Mouse (Mus musculus): ENCODE data around the gene Alox5.
"Not testable (repeated sequence)": the region's sequence is repeated elsewhere in the genome, so short reads cannot be mapped to it uniquely, and the experiment has no call there.

Gene Alox5

GRCm38 (mm10) chr6:116460544-116461283, at the start of gene Alox5:
TSS of gene Alox5 (minus strand) at chr6:116461178.
- DNase-seq, result peak; percentile 2 to 43

GRCm38 (mm10) chr6:116506302-116507003, 45.5 kb upstream of the Alox5 start, which contains the start of gene Olfr212:
TSS of gene Olfr212 (plus strand) at chr6:116506516.
- DNase-seq, result not testable (repeated sequence)

GRCm38 (mm10) chr6:116495960-116496359, 35.0 kb upstream of the Alox5 start:
- DNase-seq, result no peak

- DNase-seq, result no peak
These were observed 32.8 kb upstream of the Alox5 start for GRCm38 (mm10) chr6:116493742-116494141.

GRCm38 (mm10) chr6:116488791-116489190, 27.8 kb upstream of the Alox5 start, which contains the start of gene Olfr211:
TSS of gene Olfr211 (plus strand) at chr6:116489091.
- DNase-seq, result no peak

- DNase-seq, result no peak
These were observed 25.9 kb upstream of the Alox5 start for GRCm38 (mm10) chr6:116486833-116487232.

- DNase-seq, result no peak
These were observed 24.1 kb upstream of the Alox5 start for GRCm38 (mm10) chr6:116485081-116485480.

- DNase-seq, result no peak
These were observed 7.1 kb upstream of the Alox5 start for GRCm38 (mm10) chr6:116468081-116468480.

GRCm38 (mm10) chr6:116459232-116459631, 1.7 kb downstream of the Alox5 start:
- DNase-seq, result no peak

- no peak for DNase-seq
These were observed 2.2 kb downstream of the Alox5 start for GRCm38 (mm10) chr6:116458728-116459127.

- peak; percentile 4 to 29 for DNase-seq
These were observed 4.5 kb downstream of the Alox5 start for GRCm38 (mm10) chr6:116456482-116456881.

- DNase-seq, result peak; percentile 14 to 56
These were observed 5.2 kb downstream of the Alox5 start for GRCm38 (mm10) chr6:116455781-116456180.

GRCm38 (mm10) chr6:116440849-116441248, 20.1 kb downstream of the Alox5 start:
- DNase-seq, result no peak

GRCm38 (mm10) chr6:116440447-116440846, 20.5 kb downstream of the Alox5 start:
- no peak for DNase-seq

GRCm38 (mm10) chr6:116439531-116439930, 21.4 kb downstream of the Alox5 start:
- DNase-seq, result no peak

GRCm38 (mm10) chr6:116438864-116439263, 22.1 kb downstream of the Alox5 start:
- DNase-seq, result no peak

- DNase-seq, result peak in 1 of 2 experiments; percentile 28
These were observed 32.7 kb downstream of the Alox5 start for GRCm38 (mm10) chr6:116428282-116428681.

- no peak for DNase-seq
These were observed 33.4 kb downstream of the Alox5 start for GRCm38 (mm10) chr6:116427552-116427951.

- DNase-seq, result peak; percentile 52 to 67
These were observed 37.3 kb downstream of the Alox5 start for GRCm38 (mm10) chr6:116423664-116424063.

- no peak for DNase-seq
These were observed 38.0 kb downstream of the Alox5 start for GRCm38 (mm10) chr6:116422991-116423390.

GRCm38 (mm10) chr6:116420271-116420670, 40.7 kb downstream of the Alox5 start:
- DNase-seq, result no peak

GRCm38 (mm10) chr6:116419699-116420098, 41.3 kb downstream of the Alox5 start:
- DNase-seq, result no peak

- no peak for DNase-seq
These were observed 42.5 kb downstream of the Alox5 start for GRCm38 (mm10) chr6:116418487-116418886.

Measured in kidney, postnatal 25 days (tissue).